8 mouse cellular contexts compared by ENCODE assay signal in the genomic region with DNA sequence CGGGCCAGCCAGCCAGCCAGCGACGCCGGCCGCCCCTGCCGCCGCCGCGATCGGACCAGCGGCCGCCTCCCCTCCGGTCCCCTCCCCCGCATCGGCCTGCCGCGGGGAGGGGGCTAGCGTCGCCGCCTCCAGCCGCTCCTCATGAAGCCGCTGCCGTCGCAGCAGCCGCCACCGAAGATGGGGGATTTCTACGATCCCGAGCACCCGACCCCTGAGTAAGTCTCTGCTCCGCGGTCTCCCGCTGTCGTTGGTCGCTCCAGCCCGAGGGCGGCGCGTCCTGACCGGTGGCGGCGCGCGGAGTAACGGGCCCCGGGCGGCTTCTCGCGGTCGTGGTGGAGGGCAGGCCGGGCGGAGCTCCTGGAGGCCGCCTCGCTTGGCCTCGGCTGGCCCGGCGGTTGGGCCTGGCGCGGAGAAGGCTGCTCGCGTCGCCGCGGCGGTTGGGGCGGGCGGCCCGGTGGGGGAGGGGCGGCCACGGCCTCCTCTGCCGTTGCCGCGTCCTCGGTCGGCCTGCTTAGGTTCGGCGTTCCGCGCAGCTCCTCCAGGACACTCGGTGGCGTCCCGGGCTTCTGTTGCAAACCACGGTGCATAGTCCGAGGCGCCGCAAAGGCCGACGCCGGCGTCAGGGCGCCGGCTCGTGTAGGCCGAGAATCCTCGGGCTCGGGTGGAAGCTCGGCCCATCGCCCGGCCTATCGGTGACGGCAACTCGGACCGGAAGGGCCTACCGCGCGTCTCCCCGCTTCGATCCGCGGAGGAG. TPM values are rescaled to one million over a fixed set of nuclear protein-coding genes. Genes with fewer than 3 reads are reported as not detected.
DNase-seq lines count a peak whose midpoint lies in the region; ATAC-seq lines count a peak whose summit lies in the region.

Setd2 (plus strand) TSS at position 60 of the 754 bp plus-strand sequence.

- H3K27ac ChIP-seq in embryonic facial prominence, embryonic 12.5 days = peak within 1 kb of the TSS; percentile 100
- peak within 1 kb of the TSS; percentile 100 for H3K27ac ChIP-seq in limb, embryonic 10.5 days
- peak within 1 kb of the TSS; percentile 100 for H3K27ac ChIP-seq in midbrain, embryonic 12.5 days (replicated peaks)

- H3K36me3 ChIP-seq in embryonic facial prominence, embryonic 12.5 days = no peaks in the 10 kb centered on the region
- peaks cover 28% of the 10 kb centered on the region for H3K36me3 ChIP-seq in limb, embryonic 10.5 days
- H3K36me3 ChIP-seq in midbrain, embryonic 12.5 days = 0 out of 2 replicates have a peak, but pooled peaks cover 4% of the 10 kb centered on the region

- peak within 1 kb of the TSS; percentile 82 for H3K4me2 ChIP-seq in embryonic facial prominence, embryonic 12.5 days (replicated peaks)
- H3K4me2 ChIP-seq in midbrain, embryonic 12.5 days (replicated peaks) = peak within 1 kb of the TSS; percentile 81

- under 1% methylated on average over 93 of the region's 109 CpGs for WGBS in embryonic facial prominence, embryonic 12.5 days
- WGBS in limb, embryonic 10.5 days = under 1% methylated on average over 86 of the region's 109 CpGs
- under 1% methylated on average over 72 of the region's 109 CpGs for WGBS in midbrain, embryonic 12.5 days

- H3K9me3 ChIP-seq in embryonic facial prominence, embryonic 12.5 days = no peaks in the 10 kb centered on the region
- no peaks in the 10 kb centered on the region for H3K9me3 ChIP-seq in limb, embryonic 10.5 days (replicated peaks)
- no peaks in the 10 kb centered on the region for H3K9me3 ChIP-seq in midbrain, embryonic 12.5 days

- peak within 1 kb of the TSS; percentile 99 for H3K9ac ChIP-seq in embryonic facial prominence, embryonic 12.5 days
- H3K9ac ChIP-seq in midbrain, embryonic 12.5 days (replicated peaks) = peak within 1 kb of the TSS; percentile 99

- H3K4me3 ChIP-seq in embryonic facial prominence, embryonic 12.5 days = peak within 1 kb of the TSS; percentile 98
- peak within 1 kb of the TSS; percentile 99 for H3K4me3 ChIP-seq in limb, embryonic 10.5 days
- H3K4me3 ChIP-seq in midbrain, embryonic 12.5 days = peak within 1 kb of the TSS; percentile 98

- no peaks in the 10 kb centered on the region for H3K27me3 ChIP-seq in embryonic facial prominence, embryonic 12.5 days
- H3K27me3 ChIP-seq in limb, embryonic 10.5 days (ENCODE audit: low read depth, poor library complexity, severe bottlenecking) = no peaks in the 10 kb centered on the region
- H3K27me3 ChIP-seq in midbrain, embryonic 12.5 days = no peaks in the 10 kb centered on the region

- peak; percentile 70 for ATAC-seq in embryonic facial prominence, embryonic 12.5 days (ENCODE audit: insufficient number of reproducible peaks, insufficient read depth, low FRiP score, low TSS enrichment)
- ATAC-seq in midbrain, embryonic 12.5 days (ENCODE audit: low FRiP score, low read depth) = peak; percentile 60

- peaks cover 22% of the 10 kb centered on the region for H3K4me1 ChIP-seq in embryonic facial prominence, embryonic 12.5 days
- H3K4me1 ChIP-seq in limb, embryonic 10.5 days = peaks cover 25% of the 10 kb centered on the region
- H3K4me1 ChIP-seq in midbrain, embryonic 12.5 days = peaks cover 21% of the 10 kb centered on the region

- peak; percentile 37 for DNase-seq in 416B (ENCODE audit: low read depth)
- DNase-seq in adrenal gland, postnatal 14 days = peak; percentile 82
- DNase-seq in heart, adult 11 months = peak; percentile 97
- peak; percentile 83 for DNase-seq in kidney, adult 18-20 months
- DNase-seq in limb, embryonic 10.5 days (ENCODE audit: low spot score) = peak; percentile 80
- DNase-seq in spleen, postnatal 10 days (ENCODE audit: low spot score in 2 of 2) = peak; percentile 79 to 88

RNA-seq across cellular contexts. Expression of gene Setd2, which starts in this region (rescaled TPM):
- total RNA-seq in adrenal gland, postnatal 14 days (2021) = 80.3 and 88.2 TPM in 2 replicates
- 46.3 and 47.1 TPM in 2 replicates for polyA plus RNA-seq in embryonic facial prominence, embryonic 12.5 days (2016; fragmentation: Nextera tagmentation; extraction: Ambion mirVana)
- 36.4 and 42.5 TPM in 2 replicates for polyA plus RNA-seq in limb, embryonic 10.5 days (2016; fragmentation: Nextera tagmentation; extraction: Ambion mirVana)
- 44.7 and 48.8 TPM in 2 replicates for polyA plus RNA-seq in midbrain, embryonic 12.5 days (2016; fragmentation: Nextera tagmentation; extraction: Ambion mirVana)

Comparison
In these comparisons a context has a peak if more than half of its experiments do, and no peak if none do; other contexts are left out.
1. Peak in every context shown above with its lines: DNase-seq, ATAC-seq, H3K4me3 ChIP-seq and H3K27ac ChIP-seq.
2. DNase-seq: peak in every context shown above with its lines; median percentile 97 in heart, adult 11 months; 84 in spleen, postnatal 10 days; 83 in kidney, adult 18-20 months; 82 in adrenal gland, postnatal 14 days; 80 in limb, embryonic 10.5 days; 37 in 416B.